Mouse (Mus musculus): ENCODE results near the gene Cd33. TPM values are rescaled to one million over a fixed set of nuclear protein-coding genes. Genes with fewer than 3 reads are reported as not detected.

Cd33 gene
- polyA plus RNA-seq, 1 experiment from 2014 or later, result 1.5 TPM

DNA sequence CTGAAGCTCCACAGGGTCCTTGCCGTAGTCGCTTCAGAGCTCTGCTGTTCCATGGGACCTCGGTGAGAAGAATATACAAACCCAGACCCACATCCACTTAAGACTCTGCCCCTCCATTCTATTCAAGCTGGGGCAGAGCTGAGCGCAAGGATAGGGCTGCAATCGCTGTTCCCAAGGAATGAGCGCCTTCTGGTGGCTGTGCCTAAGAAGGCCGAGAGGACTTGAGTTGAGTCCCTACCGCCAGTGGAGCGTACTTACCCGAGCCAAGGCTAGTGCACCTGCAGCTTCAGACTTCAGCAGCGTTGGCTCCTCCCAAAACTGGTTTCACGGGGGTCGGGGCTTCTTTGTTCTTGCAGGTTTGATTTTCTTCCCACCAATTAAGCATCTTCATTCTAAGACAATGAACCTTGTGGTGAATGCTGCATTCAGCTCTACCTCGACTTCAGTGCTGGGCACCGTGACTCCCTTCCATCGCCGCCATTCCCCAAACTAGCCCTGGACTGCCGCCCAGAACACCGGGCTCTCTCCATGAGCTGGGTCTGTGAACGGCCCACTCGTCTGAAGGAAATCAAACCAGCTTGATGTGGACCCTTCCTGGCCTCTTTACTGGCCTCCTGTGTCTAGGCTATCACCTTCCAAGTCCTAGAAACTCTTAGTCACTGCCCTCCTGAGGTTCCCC lies 48.7 kb downstream of the Cd33 start:
- WGBS, result 14% methylated on average over 21 of the region's 21 CpGs
- H3K4me3 ChIP-seq (ENCODE audit: low read depth, low read length), result no peak overlapping the region

GRCm38 (mm10) chr7:43490861-43491260 lies 53.4 kb downstream of the Cd33 start:
- Histone ChIP-seq H3K36me3 (ENCODE audit: control insufficient read depth, insufficient read depth) (no peaks in the 10 kb centered on the region), H3K9ac (ENCODE audit: low read depth, low read length) (no peak overlapping the region), H3K4me3 (ENCODE audit: low read depth, low read length) (no peak overlapping the region), H3K4me1 (replicated peaks; ENCODE audit: control insufficient read depth, insufficient read depth, low read length) (no peaks in the 10 kb centered on the region), H3K27me3 (replicated peaks; ENCODE audit: control insufficient read depth, insufficient read depth, low read length) (0 out of 2 replicates have a peak, but pooled peaks cover 12% of the 10 kb centered on the region), H3K4me2 (replicated peaks; ENCODE audit: low read depth) (no peak overlapping the region), H3K9me3 (ENCODE audit: control insufficient read depth) (no peaks in the 10 kb centered on the region), H3K27ac (ENCODE audit: low read depth, low read length) (no peak overlapping the region)
- no peak for TF ChIP-seq CTCF (IDR thresholded peaks at IDR 0.05; ENCODE audit: low read depth)
- WGBS, result 66% methylated on average over 9 of the region's 9 CpGs
- no peak for ATAC-seq

More for the DNA sequence above, 48.7 kb downstream of the Cd33 start:
- TF ChIP-seq CTCF (IDR thresholded peaks at IDR 0.05; ENCODE audit: low read depth), result peak; percentile 75
- H3K9me3 ChIP-seq (ENCODE audit: control insufficient read depth), result no peaks in the 10 kb centered on the region
- no peak overlapping the region for H3K27ac ChIP-seq (ENCODE audit: low read depth, low read length)
- H3K36me3 ChIP-seq (ENCODE audit: control insufficient read depth, insufficient read depth), result no peaks in the 10 kb centered on the region
- no peaks in the 10 kb centered on the region for H3K4me1 ChIP-seq (replicated peaks; ENCODE audit: control insufficient read depth, insufficient read depth, low read length)
- H3K9ac ChIP-seq (ENCODE audit: low read depth, low read length), result no peak overlapping the region
- no peaks in the 10 kb centered on the region for H3K27me3 ChIP-seq (replicated peaks; ENCODE audit: control insufficient read depth, insufficient read depth, low read length)
- no peak for ATAC-seq
- H3K4me2 ChIP-seq (replicated peaks; ENCODE audit: low read depth), result no peak overlapping the region

GRCm38 (mm10) chr7:43490182-43490584 lies 54.0 kb downstream of the Cd33 start:
- H3K27ac ChIP-seq (ENCODE audit: low read depth, low read length), result no peak overlapping the region
- H3K9me3 ChIP-seq (ENCODE audit: control insufficient read depth), result no peaks in the 10 kb centered on the region
- H3K4me1 ChIP-seq (replicated peaks; ENCODE audit: control insufficient read depth, insufficient read depth, low read length), result no peaks in the 10 kb centered on the region
- 0 out of 2 replicates have a peak, but pooled peaks cover 12% of the 10 kb centered on the region for H3K27me3 ChIP-seq (replicated peaks; ENCODE audit: control insufficient read depth, insufficient read depth, low read length)
- no peaks in the 10 kb centered on the region for H3K36me3 ChIP-seq (ENCODE audit: control insufficient read depth, insufficient read depth)
- H3K4me3 ChIP-seq (ENCODE audit: low read depth, low read length), result peak overlapping the region; percentile 33
- TF ChIP-seq CTCF (IDR thresholded peaks at IDR 0.05; ENCODE audit: low read depth), result no peak
- WGBS, result 1% methylated on average over 6 of the region's 13 CpGs
- peak overlapping the region; percentile 55 for H3K4me2 ChIP-seq (replicated peaks; ENCODE audit: low read depth)
- peak; percentile 36; the same call in 1 of the 2 replicates for ATAC-seq
- no peak overlapping the region for H3K9ac ChIP-seq (ENCODE audit: low read depth, low read length)

DNA sequence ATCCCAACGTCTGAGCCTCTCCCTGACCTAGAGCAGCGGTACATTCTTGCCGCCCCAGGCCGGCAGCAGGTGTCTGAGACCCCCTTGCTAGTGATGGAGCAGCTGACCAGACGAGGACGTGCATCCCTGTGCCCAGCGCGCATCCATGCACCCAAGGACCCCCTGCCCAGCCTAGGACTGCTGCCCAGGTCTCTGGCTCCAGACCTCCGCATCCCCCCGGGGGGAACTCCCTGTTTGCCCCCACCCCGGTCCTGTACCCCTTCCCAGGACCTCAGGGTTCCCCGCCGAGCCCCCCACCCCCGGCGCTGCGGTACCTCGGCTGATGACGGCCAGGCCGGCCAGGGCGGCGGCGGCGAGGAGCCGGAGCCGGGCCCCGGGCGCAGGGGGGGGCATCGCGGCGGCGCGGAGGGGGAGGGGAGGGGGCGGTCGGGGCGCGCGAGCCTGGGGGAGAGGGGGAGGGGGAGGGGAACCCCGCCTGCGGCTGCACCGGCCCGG lies 54.5 kb downstream of the Cd33 start, which contains the start of gene Iglon5:
Gene Iglon5 (minus strand): TSS at position 445 of the 495 bp plus-strand sequence.
- no peak within 1 kb of the TSS for H3K27ac ChIP-seq (ENCODE audit: low read depth, low read length)
- TF ChIP-seq CTCF (IDR thresholded peaks at IDR 0.05; ENCODE audit: low read depth), result no peak
- H3K4me2 ChIP-seq (replicated peaks; ENCODE audit: low read depth), result peak within 1 kb of the TSS; percentile 55
- no peaks in the 10 kb centered on the region for H3K9me3 ChIP-seq (ENCODE audit: control insufficient read depth)
- H3K27me3 ChIP-seq (replicated peaks; ENCODE audit: control insufficient read depth, insufficient read depth, low read length), result 0 out of 2 replicates have a peak, but pooled peaks cover 12% of the 10 kb centered on the region
- no peak within 1 kb of the TSS for H3K9ac ChIP-seq (ENCODE audit: low read depth, low read length)
- H3K36me3 ChIP-seq (ENCODE audit: control insufficient read depth, insufficient read depth), result no peaks in the 10 kb centered on the region
- 4% methylated on average over 19 of the region's 41 CpGs for WGBS
- no peaks in the 10 kb centered on the region for H3K4me1 ChIP-seq (replicated peaks; ENCODE audit: control insufficient read depth, insufficient read depth, low read length)
- H3K4me3 ChIP-seq (ENCODE audit: low read depth, low read length), result peak within 1 kb of the TSS; percentile 33
- ATAC-seq, result no peak

DNA sequence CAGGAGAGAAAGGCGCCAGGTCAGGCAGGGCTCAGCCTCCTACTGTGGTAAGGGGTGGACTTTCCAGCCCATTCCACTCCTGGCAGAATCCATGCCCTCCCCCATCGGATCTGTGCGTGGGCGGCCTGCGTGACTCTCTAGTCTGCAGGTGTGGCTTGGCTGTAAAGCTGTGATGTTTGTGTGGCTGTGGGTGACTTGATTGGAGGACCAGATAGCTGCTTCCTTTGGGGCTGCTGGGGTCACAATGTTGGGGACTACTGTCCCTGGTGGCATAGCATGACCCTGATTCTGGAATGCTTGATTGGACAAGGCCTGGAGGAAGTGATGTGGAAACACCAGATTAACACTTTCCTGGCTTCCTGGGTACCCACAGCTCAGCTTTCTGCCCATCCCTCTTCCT lies 55.6 kb downstream of the Cd33 start:
- Histone ChIP-seq H3K9me3 (ENCODE audit: control insufficient read depth) (no peaks in the 10 kb centered on the region), H3K36me3 (ENCODE audit: control insufficient read depth, insufficient read depth) (no peaks in the 10 kb centered on the region), H3K4me3 (ENCODE audit: low read depth, low read length) (no peak overlapping the region), H3K4me2 (replicated peaks; ENCODE audit: low read depth) (no peak overlapping the region), H3K9ac (ENCODE audit: low read depth, low read length) (no peak overlapping the region), H3K4me1 (replicated peaks; ENCODE audit: control insufficient read depth, insufficient read depth, low read length) (no peaks in the 10 kb centered on the region), H3K27ac (ENCODE audit: low read depth, low read length) (no peak overlapping the region), H3K27me3 (replicated peaks; ENCODE audit: control insufficient read depth, insufficient read depth, low read length) (0 out of 2 replicates have a peak, but pooled peaks cover 12% of the 10 kb centered on the region)
- WGBS, result 34% methylated on average over 5 of the region's 5 CpGs
- no peak for TF ChIP-seq CTCF (IDR thresholded peaks at IDR 0.05; ENCODE audit: low read depth)
- ATAC-seq, result no peak

GRCm38 (mm10) chr7:43483236-43483635 lies 61.0 kb downstream of the Cd33 start:
- H3K27ac ChIP-seq (ENCODE audit: low read depth, low read length), result no peak overlapping the region
- no peaks in the 10 kb centered on the region for H3K4me1 ChIP-seq (replicated peaks; ENCODE audit: control insufficient read depth, insufficient read depth, low read length)
- H3K9me3 ChIP-seq (ENCODE audit: control insufficient read depth), result no peaks in the 10 kb centered on the region
- no peak overlapping the region for H3K9ac ChIP-seq (ENCODE audit: low read depth, low read length)
- H3K27me3 ChIP-seq (replicated peaks; ENCODE audit: control insufficient read depth, insufficient read depth, low read length), result no peaks in the 10 kb centered on the region
- no peak overlapping the region for H3K4me2 ChIP-seq (replicated peaks; ENCODE audit: low read depth)
- H3K36me3 ChIP-seq (ENCODE audit: control insufficient read depth, insufficient read depth), result no peaks in the 10 kb centered on the region
- WGBS, result 0% methylated on average over 10 of the region's 10 CpGs
- H3K4me3 ChIP-seq (ENCODE audit: low read depth, low read length), result no peak overlapping the region
- no peak for ATAC-seq
- no peak for TF ChIP-seq CTCF (IDR thresholded peaks at IDR 0.05; ENCODE audit: low read depth)

All from intestine, postnatal 0 days (tissue).